Mouse (Mus musculus): Measurements from ENCODE around the gene Gm136.
A peak's percentile ranks its signal among the peaks of the same experiment; 100 is the strongest.
"Not testable (repeated sequence)": the region's sequence is repeated elsewhere in the genome, so short reads cannot be mapped to it uniquely, and the experiment has no call there.

Gm136 gene

DNA sequence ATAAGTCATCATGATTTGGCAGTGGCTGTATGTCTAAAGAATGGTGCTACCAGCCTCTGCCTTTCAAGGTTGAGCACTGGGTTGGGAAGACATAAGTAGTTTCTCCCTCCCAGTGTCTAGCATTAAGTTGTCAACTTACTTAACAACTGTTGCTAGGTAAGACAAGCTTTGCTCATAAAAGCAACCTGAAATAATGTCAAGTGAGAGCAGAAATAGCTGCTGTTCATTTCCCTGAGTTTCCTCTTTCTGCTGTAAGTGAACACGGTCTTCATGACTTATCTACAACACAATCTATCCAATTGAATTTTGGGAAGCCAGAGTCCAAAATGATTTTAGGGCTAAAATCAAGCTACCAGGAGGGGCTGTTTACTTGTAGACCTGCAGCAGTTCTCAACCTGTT lies at the start of gene Gm136:
Gene Gm136 (minus strand): TSS at position 101 of the 400 bp plus-strand sequence.
- no peak for DNase-seq (ENCODE audit: low spot score)

- no peak for DNase-seq (ENCODE audit: low spot score)
These were observed 45.3 kb upstream of the Gm136 start for GRCm38 (mm10) chr4:34801166-34802034.

DNA sequence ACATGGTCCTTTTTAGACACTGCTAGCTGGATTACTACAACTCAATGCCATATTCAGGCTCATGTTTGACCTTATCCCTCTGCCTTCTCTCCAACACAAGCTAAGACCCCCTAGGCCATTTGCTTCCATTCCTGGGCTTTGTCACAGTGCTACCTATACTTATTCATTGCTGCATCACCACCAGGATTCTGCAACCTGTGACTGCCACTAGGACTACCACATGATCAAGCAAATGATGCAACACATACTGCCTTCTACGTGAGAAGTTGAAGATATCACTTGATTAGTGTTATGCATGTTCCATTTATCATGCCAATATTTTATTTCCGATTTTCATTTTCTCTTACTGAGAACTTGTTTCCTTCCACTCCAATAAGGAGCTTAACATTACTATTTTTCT lies 41.9 kb upstream of the Gm136 start:
- DNase-seq (ENCODE audit: low spot score) = no peak

GRCm38 (mm10) chr4:34797294-34797983 lies 41.4 kb upstream of the Gm136 start:
- no peak for DNase-seq (ENCODE audit: low spot score)

GRCm38 (mm10) chr4:34796294-34796693 lies 40.2 kb upstream of the Gm136 start:
- DNase-seq (ENCODE audit: low spot score) = no peak

DNA sequence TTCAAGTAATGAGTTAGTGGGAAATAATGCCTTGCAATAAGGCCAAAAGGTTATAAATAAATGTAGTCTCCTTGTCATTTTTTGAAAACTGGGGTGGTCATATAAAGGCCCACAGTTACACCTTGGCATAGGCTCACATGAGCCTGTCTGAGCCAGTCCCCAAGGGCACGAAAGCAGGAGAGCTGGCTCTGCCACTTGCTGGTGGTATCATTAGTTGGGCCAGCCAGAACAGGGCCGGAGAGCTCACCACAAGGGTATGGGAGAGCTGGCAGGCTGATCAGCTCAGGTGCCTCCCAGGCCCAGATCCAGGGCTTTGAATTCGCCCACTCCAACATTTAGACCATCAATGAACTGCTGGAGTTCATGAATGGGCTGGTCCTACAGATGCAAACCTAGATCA lies 30.4 kb upstream of the Gm136 start:
- DNase-seq (ENCODE audit: low spot score) = no peak

- no peak for DNase-seq (ENCODE audit: low spot score)
These were observed 29.6 kb upstream of the Gm136 start for GRCm38 (mm10) chr4:34785646-34786045.

- no peak for DNase-seq (ENCODE audit: low spot score)
These were observed 28.8 kb upstream of the Gm136 start for GRCm38 (mm10) chr4:34784865-34785264.

DNA sequence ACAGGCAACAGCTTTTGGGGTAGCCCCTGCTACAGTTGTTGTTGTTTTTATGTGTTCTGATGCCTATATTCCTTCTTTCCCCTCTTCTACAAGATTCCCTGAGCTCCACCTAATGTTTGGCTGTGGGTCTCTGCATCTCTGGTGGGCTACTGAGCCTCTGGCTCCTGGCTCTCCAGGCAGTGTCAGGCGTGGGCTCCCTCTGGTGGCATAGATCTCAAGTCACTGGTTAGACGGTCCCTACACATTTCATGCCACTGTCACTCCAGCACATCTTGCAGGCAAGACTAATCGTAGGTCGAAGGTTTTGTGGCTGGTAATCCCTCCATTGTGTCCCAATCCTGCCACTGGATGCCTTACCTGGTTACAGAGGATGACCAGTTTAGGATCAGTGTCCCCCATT lies 26.7 kb upstream of the Gm136 start:
- no peak for DNase-seq (ENCODE audit: low spot score)

DNA sequence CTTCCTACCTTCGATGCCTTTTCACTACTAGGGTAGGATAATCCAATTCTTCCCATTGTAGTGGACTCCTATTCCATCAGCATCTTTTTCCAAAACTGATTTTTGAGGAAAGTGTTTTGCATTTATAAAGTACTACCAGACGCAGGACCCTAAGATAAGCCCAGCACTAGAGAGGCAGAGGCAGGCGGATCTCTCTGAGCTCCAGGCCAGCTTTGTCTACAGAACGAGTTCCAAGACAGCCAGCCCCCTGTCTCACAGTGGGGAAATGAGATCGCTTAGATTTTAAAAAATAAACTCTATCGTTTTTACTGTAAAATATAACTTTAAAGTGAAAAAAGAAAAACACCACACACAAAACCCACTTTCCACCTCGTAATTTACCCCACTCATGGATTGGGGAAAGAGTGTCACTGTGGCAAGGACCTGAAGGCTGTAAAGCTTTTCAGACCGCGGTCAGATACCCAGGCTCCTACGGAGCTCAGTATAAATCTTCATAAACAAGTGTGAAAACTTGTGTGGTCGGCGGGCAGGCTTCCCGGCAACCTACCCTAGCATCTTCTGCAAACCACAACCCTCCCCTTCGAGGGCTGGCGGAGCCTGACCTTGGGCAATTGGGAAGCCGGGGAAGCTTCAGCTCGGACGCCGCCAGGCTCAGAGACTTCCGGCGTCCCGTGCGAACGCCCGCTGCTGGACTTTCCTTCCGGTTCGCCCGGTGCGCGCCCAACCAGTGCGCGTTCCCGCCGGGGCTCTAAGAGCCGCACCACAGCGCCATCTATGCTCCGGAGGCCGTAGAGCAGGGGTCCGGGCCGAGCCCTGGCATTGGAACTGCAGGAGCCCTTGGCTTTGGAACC lies 21.8 kb upstream of the Gm136 start, which contains the start of gene Smim8:
Gene Smim8 (minus strand): TSS at position 747 of the 851 bp plus-strand sequence.
- DNase-seq (ENCODE audit: low spot score) = peak; percentile 87

- DNase-seq (ENCODE audit: low spot score) = no peak
These were observed 15.7 kb upstream of the Gm136 start for GRCm38 (mm10) chr4:34771652-34772371.

DNA sequence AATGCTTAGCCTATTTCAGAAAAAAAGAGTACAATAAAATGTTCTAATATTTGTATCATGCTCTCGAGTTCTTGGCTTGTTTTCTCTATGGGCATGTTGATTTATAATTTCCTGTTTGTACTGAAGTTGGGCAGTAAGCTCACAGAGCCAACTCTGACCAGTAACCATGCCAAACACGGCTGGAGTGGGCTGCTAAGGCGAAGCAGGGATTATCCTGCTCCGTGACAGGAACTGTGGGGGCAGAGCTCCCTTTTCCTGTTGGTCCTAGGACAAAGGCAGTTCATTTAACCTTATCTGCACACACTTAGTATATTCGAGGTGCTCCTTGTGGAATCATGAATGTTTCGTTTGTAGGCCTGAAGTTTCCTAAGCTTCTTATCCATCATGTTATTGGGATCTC lies 6.8 kb downstream of the Gm136 start:
- DNase-seq (ENCODE audit: low spot score) = no peak

DNA sequence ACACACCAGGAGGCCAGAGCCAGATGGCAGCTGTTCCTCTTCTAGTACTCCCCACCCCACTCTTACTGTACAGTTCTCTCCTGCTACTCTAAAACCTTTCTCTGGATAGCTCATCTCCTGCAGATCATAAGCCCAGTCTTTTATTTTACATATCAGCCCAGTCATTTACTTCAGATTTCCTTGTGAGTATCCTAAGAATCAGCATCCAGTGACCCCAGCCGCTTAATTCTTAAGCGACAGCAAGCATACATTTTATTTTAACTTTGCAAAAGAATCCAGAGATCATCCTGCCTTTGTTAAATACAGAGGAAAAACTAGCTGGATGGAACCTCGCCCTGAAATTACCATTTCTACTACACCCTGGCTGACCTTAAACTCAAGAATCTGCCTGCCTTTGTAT lies 21.6 kb downstream of the Gm136 start:
- DNase-seq (ENCODE audit: low spot score) = no peak

DNA sequence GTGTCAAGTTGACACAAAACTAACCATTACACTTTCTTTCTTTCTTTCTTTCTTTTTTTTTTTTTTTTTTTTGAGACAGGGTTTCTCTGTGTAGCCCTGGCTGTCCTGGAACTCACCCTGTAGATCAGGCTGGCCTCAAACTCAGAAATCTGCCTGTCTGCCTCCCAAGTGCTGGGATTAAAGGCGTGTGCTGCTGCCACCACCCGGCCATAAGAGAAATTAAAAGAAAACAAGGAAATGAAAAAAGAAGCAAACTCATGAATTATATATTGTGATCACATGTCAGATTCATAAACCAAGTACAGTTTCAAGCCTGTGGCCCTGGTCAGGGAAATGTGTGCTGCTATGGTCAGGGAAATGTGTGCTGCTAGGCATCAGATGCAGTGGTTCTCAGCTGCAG lies 22.6 kb downstream of the Gm136 start:
- DNase-seq (ENCODE audit: low spot score) = not testable (repeated sequence)

DNA sequence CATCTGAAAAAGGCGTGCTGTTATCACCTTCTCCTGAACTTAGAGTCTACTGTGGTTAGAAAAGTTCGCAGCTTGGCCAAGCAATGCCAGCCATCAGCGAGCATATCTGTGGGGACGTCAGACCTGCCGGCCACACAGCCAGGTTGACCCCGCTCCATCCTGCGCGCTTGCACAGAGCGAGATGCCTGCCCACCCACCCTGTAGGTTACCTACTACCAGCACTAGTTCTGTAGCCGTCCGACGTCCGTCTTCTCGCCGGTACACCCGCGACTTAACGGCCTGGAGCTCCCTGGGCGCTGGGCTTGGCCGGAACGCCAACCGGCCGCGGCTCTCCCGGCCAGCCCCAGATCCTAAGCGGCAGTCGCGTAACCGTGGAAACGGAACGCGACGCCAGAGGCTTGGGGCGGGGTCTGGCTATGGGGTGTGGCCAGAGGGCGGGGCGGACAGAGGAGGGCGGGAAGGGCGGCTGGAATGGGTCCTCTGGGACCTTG lies 26.2 kb downstream of the Gm136 start, which contains the start of gene Cfap206:
Gene Cfap206 (minus strand): TSS at position 356 of the 491 bp plus-strand sequence.
- DNase-seq (ENCODE audit: low spot score) = peak; percentile 39

DNA sequence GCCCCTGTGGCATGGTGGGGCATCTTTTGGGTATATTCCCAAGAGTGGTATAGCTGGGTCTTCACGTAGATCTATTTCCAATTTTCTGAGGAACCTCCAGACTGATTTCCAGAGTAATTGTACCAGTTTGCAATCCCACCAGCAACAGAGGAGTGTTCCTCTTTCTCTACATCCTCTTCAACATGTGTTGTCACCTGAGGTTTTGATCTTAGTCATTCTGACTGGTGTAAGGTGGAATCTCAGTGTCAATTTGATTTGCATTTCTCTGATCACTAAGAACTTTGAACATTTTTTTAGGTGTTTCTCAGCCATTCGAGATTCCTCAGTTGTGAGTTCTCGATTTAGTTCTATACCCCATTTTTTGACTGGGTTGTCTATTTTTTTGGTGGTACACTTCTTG lies 30.4 kb downstream of the Gm136 start:
- DNase-seq (ENCODE audit: low spot score) = not testable (repeated sequence)

DNA sequence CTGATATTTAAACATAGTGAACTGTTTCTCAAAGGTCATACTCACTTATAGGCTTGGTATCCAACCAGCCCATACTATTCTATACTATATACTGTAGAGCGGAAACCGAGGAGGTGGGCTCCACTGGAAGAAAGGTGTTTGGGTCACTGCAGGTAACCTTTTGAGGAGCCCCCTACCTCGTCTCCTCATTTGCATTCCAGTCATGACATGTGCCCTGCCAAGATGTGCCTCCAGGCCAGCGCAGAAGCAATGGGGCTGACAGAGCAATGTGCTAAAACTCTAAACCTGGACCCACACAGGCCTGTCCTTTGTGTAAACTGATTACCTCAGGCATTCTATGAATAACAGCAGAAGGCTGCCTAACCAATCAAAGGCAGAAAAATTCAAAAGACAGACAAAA lies 31.8 kb downstream of the Gm136 start:
- no peak for DNase-seq (ENCODE audit: low spot score)

GRCm38 (mm10) chr4:34723186-34723585 lies 32.9 kb downstream of the Gm136 start:
- no peak for DNase-seq (ENCODE audit: low spot score)

DNA sequence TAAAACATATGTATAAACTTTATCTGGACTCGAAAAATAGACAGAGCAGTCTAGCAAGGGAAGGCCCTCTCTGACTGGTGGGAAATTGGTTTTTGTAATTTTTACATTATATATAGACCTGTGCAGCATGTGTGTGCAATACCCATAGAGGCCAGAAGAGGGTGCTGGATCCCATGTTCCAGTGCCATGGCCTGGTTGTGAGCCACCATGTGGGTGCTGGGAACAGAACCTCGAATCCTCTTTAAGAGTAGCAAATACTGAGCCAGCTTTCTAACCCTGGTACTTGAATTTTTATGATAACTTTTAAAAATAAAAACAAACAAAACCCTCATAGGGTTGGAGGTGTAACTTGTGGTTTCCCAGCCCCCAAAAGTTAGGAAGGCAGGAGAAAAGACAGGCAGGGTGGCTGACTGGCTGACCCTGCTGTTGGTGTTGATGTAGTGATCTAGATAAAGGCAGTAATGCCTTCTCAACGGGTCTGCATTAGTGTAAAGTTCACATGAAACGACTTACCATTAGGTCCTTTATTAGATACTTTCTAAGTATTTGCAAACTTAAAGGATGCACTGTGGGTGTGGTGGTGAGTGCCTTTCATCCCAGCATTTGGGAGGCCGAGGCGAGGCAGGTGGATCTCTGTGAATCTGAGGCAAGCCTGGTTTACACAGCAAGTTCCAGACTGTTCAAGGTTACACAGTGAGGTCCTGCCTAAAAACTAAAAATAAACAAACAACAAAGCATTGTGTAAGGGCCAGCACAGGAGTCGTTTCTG lies 35.8 kb downstream of the Gm136 start:
- no peak for DNase-seq (ENCODE audit: low spot score)

- DNase-seq (ENCODE audit: low spot score) = no peak
These were observed 36.6 kb downstream of the Gm136 start for GRCm38 (mm10) chr4:34719421-34719820.

GRCm38 (mm10) chr4:34715062-34715461 lies 41.0 kb downstream of the Gm136 start:
- no peak for DNase-seq (ENCODE audit: low spot score)

Data from c-Kit-positive CD71-positive TER-119-positive erythroid progenitor cells, embryonic 14.5 days (primary cell).